Mouse (Mus musculus): Measurements from ENCODE around the gene Actbl2. TPM values are rescaled to one million over a fixed set of nuclear protein-coding genes. Genes with fewer than 3 reads are reported as not detected.

Gene Actbl2
- under 1 TPM in 1 of 4 experiments, not detected in 3; 0.16 TPM for total RNA-seq (2022)

DNA sequence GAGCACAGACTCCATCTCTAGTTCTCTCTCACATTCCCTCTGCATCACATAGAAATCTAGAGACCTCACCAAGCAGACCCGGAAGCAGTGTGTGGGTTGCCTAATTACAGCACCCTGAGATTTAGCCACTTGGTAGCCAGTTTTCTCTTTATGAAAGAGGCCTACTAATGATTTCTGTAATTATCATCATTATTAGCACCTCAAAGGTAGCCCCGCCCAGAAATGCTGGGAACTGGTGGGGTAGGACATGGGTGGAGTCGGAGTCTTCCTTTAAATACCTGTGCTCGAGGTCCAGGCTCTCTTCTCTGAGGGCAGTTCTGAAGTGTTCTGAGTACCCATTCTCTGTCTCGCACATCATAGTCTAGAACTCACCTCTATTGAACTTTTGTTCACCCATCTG, at the start of gene Actbl2:
Actbl2 (plus strand) TSS at position 301 of the 400 bp plus-strand sequence.
- no peak for DNase-seq (ENCODE audit: low spot score in 2 of 2)

DNA sequence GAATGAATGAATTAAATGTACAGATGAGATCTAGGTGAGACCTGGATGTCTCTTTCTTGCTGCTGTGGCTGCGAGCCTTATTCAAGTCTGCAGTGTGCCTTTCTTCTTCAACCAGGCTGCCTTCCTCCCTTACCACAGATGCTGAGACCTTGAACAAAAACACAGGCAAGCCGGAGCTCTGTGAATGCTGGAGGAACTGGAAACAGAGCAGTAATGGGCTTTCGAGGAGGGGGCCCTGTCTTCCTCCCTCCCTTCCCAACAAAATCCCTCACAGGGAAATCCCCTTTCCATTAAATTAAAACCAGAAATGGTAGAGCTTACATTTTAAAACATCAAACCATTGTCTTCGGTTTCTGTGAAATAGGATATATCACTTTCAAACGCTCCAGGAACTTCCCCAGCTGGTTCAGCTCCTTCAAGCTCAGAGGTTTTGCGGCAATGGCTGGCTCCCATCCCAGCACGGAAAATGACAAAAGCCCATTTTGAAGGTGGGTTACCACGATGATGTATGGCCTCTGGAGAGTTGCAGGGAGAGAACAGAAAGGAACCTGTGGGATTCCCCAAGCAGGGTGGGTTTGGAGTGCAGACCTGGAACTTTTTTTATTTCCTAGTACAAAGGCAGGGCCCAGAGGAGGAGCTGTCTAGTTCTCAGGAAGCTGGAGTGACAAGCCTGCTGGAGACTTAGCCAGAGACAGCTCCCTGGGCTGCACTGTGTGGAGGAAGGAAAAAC, 44.0 kb upstream of the Actbl2 start:
- no peak for DNase-seq (ENCODE audit: low spot score in 2 of 2)

DNA sequence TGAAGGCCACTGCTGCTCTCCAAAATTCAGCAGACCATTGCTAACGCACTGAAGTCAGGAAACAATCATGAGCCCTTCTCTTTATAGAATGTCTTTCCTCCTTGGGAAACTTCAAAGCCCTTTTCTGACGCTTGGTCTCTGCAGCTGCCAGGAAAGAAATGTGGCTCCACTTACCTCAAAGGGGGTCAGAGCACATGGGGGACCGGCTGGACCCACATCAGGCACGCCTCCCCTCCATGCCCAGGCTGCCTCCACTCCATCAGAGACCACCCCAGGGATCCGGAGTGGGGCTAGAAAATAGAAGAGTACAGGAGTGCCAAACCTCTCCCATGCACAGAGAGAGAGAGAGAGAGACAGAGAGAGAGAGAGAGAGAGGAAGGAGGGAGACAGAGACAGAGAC, 26.0 kb upstream of the Actbl2 start:
- DNase-seq (ENCODE audit: low spot score in 2 of 2), result no peak

DNA sequence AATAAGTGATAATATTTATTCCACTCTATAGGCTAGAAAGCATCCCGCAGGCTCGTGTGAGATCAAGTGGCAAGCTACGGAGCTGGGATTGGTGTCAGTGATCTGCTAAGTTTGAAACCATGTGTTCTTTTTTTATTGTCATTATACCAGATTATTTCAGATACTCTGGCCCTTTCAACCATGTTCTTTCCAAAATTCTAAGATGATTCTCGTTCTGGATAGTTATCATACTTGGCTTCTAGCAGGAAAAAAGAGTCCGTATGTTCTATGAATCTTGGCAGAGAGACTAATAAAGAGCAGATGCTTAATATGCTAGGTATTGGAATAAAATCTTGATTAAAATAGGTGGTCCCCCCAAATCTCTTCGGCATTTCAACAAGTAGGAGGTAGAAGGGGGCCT, 25.3 kb upstream of the Actbl2 start:
- no peak for DNase-seq (ENCODE audit: low spot score in 2 of 2)

DNA sequence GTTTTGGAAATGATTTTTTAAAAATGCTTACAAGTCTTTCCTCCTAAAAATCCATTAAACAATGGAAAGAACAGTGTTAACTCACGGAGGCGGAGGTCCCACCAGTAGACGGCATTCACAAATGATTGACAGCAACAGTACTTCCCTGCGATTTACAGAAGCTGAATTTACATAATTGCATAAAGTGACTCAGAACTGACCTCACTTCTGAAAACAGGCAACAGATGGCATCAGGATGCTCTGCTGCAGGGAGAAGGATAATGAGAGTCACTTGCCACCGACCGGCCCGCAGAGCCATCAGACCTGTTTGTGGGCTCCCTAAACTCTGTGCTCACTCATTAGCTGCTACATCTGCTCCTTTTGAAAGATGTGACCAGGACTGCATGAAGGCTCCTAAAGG, 22.4 kb upstream of the Actbl2 start:
- DNase-seq (ENCODE audit: low spot score in 2 of 2), result no peak

DNA sequence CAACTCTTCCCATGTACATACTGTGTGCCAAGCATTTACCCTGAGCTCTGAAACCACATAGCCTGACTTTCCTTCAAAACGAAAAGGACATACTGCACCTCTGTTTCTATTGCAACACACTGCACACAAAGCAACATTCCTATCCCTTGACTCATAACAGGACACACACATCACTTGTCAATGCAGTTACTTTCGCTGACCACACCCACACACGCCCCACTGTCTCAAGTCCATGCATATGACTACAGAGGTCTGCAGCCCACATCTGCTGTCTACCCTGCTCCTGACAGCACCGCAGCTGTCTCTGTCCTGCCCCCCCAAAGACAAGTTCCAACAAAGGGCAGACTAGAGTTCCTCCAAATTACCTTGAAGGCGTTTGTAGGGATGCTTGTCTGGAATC, 21.5 kb upstream of the Actbl2 start:
- no peak for DNase-seq (ENCODE audit: low spot score in 2 of 2)

DNA sequence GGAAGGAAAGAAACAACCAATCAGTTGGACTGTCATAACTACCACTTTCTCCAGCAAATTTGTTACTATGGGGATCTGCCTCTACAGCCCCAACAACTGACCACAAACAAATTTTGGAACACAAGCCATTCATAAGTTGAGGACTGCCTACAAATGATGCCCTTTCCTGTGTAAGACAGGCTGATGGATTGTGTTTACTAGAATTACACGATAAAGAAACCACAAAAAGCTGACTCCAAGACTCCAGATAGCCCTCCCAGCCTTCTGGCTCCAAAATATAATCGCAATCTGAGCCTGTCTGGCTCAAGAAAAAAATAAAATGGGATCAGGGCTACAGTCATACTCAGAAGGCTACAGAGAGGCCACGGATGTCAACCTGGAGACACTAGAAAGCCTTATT, 20.2 kb upstream of the Actbl2 start:
- DNase-seq (ENCODE audit: low spot score in 2 of 2), result no peak

DNA sequence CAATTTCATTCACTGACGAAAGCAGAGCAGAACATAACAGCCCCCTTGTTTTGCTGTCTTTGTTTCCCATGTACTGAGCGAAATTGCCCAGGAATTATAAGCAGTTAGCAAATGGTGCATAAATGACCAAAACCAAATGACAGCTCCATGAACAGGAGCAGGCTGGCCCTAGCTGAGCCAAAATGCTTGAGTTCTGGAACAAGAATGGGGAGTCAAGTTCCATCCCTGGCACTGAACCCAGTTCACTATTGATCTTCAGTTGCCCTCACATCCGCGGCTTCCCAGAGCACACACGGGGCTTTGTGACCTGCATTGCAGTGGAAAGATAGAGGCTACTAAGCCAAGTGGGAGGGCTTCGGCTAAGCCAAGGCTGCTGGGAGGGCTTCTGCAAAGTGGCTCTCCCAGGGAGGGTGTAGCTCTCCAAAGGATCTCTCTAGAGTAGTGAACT, 19.1 kb upstream of the Actbl2 start:
- peak; percentile 40 to 51 for DNase-seq (ENCODE audit: low spot score in 2 of 2)

DNA sequence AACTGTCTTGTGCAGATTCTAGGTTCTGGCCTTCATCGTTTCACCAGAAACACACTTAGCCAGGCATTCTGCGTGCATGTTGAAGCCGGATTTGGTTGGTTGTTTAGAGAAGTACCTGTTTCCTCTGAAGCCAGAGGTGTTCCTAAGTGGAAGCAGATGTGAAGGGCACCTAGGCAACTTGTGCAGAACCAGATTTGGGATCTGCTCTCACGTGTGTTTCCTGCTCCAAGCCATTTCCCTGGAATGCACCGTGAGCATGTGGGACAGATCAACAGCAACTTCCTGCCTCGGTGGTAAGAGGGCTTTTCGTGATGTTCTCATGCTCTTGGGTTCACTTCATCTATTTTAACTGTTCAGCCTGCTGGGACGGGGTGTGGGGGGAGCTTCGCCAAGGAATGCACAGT, 18.4 kb upstream of the Actbl2 start:
- no peak for DNase-seq (ENCODE audit: low spot score in 2 of 2)

DNA sequence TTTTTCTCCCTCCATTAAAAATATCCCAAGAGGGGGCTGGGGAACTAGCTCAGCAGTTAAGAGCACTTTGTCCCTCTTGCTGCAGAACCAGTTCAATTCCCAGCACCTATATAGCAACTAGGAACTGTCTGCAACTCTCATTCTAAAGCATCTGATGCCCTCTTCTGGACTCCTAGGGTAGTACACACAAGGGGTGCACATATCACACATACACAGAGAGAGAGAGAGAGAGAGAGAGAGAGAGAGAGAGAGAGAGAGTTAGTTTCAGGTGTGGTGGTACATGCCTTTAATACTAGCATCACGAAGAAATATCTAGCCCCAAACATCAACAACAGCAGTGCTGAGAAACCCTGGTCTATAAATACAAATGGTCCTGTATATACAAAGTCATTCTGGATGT, 17.5 kb upstream of the Actbl2 start:
- no peak for DNase-seq (ENCODE audit: low spot score in 2 of 2)

DNA sequence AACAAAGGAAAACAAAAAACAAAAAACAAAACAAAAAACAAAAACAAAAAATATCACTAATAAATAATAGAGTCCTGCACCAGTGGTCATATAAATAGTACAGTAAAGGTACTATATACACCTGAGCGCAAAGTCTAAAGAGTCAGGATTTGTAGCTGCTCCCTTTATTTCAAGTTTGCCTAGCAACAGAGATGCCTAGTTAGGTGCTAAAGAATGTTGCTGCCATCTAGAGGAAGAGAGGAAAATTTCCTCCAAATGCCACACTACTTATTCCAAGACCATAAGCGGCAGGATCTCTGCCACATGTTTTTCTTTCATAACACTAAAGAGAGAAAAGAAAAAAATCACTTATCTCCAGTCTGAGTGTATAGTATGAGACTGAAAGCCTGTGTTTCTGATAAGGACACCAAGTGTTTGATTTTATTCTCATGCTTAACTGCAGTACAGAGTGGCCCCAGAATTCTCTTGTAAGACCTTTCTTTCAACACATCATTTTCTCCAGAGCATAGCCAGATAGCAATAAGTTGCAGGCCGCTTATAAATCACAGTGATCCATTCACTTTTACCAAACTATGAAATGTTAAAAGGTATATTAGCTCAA, 16.8 kb upstream of the Actbl2 start:
- DNase-seq (ENCODE audit: low spot score in 2 of 2), result no peak

DNA sequence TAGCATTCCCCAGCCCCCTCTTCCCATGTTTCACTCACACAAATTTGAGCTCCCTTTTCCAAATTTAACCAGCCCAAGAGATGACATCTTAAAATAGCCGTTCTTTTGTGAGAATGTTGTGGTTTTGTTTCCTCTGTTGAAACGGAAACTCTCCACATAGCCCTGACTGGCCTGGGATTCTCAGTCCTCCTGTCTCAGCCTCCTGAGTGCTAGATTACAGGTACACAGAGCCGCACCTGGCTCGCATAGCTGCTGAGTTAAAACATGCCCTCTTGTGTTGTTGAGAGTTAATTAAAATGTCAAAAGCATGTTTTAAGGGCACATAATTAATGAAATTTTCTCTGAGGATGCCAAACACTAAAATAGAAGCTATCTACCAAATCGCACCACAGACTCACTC, 3.7 kb upstream of the Actbl2 start:
- no peak for DNase-seq (ENCODE audit: low spot score in 2 of 2)

DNA sequence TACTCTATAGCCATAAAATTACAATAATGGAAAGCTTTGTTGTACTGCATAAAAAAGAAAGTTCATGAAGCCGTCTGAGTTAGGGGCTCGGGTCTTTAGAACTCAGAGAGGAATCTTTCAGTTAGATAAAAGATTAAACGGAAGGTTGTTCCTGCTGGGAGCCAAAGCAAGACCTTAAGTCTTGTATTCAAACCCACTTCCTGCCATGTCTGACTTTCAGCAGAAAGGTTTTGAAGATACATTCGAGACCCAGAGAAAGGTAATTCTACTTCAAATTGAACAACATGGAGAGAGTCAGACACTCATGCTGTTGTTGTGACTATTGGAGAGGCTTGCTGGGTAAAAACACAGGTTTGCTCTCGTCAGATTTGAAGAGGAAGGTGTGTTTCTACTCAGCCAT, 3.0 kb upstream of the Actbl2 start:
- no peak for DNase-seq (ENCODE audit: low spot score in 2 of 2)

DNA sequence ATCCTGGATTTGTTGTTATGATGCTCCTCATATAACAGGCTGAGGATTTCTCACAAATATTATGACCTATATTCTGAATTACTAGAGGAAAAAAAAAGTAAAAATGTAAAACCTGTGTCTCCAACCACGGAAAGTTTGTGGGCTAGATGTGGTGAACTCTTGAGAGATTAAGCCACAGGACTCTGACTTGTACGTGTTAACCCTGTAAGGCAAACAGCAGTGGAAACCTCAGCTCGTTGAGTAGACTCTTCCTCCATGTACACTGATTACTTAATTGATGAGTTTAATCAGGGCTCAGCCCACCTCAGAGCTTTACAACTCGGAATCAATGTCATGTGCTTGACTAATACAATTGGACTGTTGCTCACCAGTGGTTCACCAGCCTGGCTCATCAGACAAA, 3.2 kb downstream of the Actbl2 start:
- DNase-seq (ENCODE audit: low spot score in 2 of 2), result no peak

DNA sequence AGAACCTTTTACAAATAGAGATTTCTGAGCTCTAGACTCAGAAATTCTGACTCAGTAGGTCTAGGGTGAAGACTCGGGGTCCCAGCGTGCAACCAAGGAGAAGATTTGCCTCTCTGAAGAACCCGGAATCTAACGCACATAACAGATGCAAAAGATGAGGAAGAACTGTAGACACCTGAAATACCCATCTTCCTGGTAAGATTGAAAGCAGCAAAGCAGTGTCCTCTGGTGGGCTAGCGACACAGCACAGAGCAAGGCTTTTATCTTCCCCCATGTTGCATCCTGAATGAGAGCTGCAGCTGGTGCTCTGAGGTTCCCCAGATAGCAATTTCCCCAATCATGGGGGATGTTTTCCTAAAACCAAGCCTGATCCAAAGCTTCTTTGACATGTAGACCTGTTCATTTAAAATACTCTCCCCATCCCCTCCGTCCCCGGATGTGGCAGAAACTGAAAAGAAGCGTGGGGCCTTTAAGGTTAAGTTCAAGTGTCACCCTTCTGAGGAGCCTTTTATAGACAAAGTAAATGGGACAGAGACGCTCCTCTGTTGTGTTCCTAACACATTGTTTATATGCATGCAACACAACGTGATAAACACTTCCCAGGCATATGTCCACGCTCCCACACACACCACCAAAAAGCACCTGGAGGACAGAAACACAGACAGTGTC, 3.7 kb downstream of the Actbl2 start:
- DNase-seq (ENCODE audit: low spot score in 2 of 2), result no peak

DNA sequence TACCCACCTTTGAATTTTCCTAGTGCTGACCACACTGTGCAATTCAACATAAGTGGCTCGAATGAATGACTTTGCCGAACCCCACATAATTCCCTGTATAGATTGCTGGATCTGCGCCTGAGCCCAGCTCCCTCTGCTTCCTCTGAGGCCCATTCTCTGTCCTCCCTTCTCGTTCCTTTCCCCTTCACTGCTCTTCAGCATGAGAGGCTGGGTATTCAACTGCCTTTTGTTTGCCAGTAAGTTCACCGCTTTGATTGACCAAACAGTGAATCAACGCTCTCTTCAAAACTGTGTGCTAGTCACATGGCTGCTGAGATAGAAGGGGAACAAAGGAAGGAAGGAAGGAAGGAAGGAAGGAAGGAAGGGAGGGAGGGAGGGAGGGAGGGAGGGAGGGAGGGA, 4.3 kb downstream of the Actbl2 start:
- DNase-seq (ENCODE audit: low spot score in 2 of 2), result no peak

DNA sequence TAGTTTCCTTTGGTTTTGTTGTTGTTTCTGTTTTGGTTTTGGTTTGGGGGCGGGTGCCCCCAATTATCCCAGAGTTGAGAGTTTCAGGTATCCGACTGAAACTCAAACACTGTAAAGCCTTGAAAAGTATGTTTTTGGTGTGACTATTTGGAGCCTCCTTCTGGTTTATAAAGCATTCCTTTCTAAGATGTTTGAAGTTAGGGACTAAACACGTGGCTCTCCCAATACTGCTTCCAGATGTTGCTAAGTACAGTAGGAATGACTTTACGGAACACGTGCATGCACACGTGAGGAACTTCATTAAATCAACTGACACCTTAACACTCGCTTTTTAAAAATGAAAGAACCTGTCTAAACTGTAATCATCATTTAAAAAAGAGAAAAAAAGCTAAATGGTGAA, 4.9 kb downstream of the Actbl2 start:
- DNase-seq (ENCODE audit: low spot score in 2 of 2), result no peak

DNA sequence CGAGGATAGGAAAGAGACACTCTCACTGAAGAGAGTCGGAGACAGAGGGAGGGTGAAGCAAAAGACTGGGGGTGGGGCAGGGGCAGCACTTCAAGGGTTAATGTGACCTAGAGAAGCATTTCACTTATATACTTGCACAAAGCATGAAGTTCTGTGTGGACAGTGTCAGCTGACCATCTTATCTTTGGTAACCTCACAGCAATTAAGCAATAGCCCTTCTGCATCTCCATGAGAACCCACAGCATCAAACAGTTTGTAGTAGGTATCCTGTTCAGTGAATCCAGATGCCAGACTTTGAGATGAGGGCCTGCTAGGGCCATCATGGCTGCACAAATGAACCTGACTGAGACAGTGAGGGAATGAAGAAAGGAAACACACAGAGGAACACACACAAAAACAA, 8.4 kb downstream of the Actbl2 start:
- DNase-seq (ENCODE audit: low spot score in 2 of 2), result no peak

DNA sequence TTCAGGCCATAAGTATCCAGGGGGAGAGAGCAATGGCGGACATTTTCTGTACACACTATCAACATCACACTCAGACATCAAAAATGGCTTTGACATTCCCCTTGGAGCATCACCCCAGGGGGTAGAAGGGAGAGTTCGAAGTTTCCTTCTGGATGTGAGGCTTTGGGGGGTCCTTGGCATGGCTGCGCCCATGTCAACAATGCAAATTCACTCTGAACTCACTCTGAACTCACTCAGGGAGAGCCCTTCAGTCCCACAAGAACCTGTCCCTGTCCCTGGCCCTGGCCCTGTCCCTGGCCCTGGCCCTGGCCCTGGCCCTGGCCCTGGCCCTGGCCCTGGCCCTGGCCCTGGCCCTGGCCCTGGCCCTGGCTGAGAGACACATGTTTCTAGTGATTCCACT, 8.9 kb downstream of the Actbl2 start:
- DNase-seq (ENCODE audit: low spot score in 2 of 2), result no peak

DNA sequence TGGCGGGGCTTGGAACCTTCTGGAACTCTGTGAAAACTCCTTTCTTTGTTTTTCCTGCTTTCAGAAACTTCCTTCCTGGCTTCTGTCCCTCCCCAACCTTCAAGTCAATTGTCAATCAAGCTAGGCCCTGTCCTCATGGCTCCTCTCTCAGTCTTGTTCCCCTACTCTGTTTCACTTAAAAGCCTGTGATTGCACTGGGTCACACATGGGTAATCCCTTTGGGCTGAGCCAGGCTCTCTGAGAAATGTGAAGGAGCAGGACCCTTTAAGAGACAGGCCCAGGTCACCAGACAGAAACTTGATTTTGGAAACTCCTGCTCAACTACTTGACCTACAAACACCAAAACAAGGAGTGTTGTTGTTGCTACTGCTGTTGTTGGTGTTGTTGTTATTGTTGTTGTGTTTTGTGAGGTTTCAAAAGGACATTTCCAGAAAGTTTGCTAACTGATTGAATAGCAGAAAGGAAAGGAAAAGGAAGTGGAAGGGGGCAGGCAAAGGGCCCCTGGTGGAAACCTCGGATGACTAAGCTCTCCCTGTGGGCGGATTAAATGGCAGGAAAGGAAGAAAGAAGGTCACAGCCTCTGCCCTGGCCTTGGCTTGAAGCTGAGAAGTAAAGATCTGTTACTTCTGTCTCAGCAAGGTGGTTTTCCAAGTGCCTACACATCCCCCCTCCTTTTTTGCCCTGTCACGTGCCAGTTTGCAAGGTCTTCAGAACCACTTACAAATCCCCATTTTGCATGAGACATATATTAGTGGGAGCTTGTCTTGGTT, 10.6 kb downstream of the Actbl2 start:
- no peak for DNase-seq (ENCODE audit: low spot score in 2 of 2)

DNA sequence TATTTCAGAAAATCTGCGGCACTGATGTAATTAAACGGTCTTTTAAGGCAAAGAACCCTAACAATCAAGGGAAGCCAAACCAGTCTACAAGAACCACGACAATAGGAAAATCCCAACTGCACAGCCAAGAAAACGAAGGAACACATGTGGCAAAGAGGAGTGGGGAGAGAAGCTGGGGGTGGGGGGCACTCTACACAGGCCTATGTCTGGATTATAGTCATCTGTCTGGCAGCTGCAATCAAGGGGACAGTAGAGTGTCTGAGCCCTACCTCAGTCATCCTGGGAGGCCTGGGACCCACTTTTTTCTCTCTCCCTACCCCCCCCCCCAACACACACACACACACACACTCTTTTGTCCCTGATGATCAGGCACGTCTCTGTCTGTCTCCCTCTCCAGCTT, 12.0 kb downstream of the Actbl2 start:
- no peak for DNase-seq (ENCODE audit: low spot score in 2 of 2)

DNA sequence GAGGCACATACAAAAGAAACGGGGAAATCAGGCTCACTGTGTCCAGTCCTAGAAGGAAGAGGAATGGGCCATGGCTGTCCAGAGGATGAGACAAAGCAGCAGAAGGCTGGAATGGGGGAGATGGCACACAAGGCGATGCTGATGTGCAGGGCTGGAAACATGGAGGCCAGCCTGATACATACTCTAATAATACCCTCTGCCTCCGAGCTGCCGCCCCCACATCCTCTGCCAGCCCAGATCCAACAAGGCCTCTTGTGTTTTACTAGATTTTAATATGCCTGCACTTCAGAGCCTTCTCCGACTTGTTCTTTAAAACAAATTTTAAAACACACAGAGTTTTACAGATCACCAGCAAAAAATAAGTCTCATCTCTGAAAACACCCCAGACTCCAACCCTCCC, 14.2 kb downstream of the Actbl2 start:
- DNase-seq (ENCODE audit: low spot score in 2 of 2), result no peak
